ENCODE assay signal across 14 mouse cellular contexts in the genomic region with DNA sequence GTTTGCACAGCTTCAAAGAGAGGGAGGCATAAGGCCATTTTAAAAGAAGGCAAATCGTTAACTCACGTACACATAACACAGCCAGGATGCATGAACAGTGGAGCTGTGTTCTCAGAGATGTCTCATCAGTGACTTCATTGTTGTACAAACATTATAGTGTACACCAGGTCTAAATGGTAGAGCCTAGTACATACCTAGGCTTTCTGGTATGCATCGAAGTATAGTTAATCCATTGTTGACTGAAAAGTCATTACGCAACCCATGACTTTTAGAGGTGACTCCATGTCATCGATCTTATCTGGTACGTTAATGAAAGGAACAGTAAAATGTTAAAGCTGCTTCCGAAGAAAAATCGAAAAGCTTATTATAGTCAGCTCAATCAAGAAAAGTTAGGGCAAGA.
"Had no signal": no experiment of that assay in that cellular context is flagged by ENCODE, and none has a peak within 500 bp of the region (broad histone marks: within the 10 kb centered on the region; RNA-seq: fewer than 3 reads in every experiment).

No protein-coding gene starts in this region.

- H3K4me1 ChIP-seq: midbrain, embryonic 12.5 days; midbrain, embryonic 15.5 days; neural tube, embryonic 13.5 days; neural tube, embryonic 15.5 days; stomach, embryonic 15.5 days had no signal

- H3K27ac ChIP-seq: midbrain, embryonic 10.5 days; midbrain, embryonic 12.5 days; midbrain, embryonic 15.5 days; neural tube, embryonic 13.5 days; neural tube, embryonic 15.5 days; stomach, embryonic 15.5 days had no signal

- H3K4me2 ChIP-seq: lung, embryonic 14.5 days; midbrain, embryonic 12.5 days; midbrain, embryonic 15.5 days; neural tube, embryonic 13.5 days; neural tube, embryonic 15.5 days; stomach, embryonic 15.5 days had no signal

- H3K9me3 ChIP-seq: midbrain, embryonic 10.5 days; midbrain, embryonic 12.5 days; midbrain, embryonic 15.5 days; neural tube, embryonic 13.5 days; neural tube, embryonic 15.5 days; stomach, embryonic 15.5 days had no signal

- H3K27me3 ChIP-seq: midbrain, embryonic 12.5 days; midbrain, embryonic 15.5 days; neural tube, embryonic 13.5 days; neural tube, embryonic 15.5 days; stomach, embryonic 15.5 days had no signal

- DNase-seq: lung, adult 18-20 months; lung, embryonic 14.5 days; lung, postnatal 10 days; lung, postnatal 4 days; right cerebral cortex, postnatal 14 days; thymus, adult 18-20 months; thymus, postnatal 14 days; thymus, postnatal 36 days had no signal

- H3K36me3 ChIP-seq: midbrain, embryonic 10.5 days; midbrain, embryonic 12.5 days; midbrain, embryonic 15.5 days; neural tube, embryonic 13.5 days; neural tube, embryonic 15.5 days; stomach, embryonic 15.5 days had no signal

- H3K4me3 ChIP-seq: midbrain, embryonic 10.5 days; midbrain, embryonic 12.5 days; midbrain, embryonic 15.5 days; neural tube, embryonic 13.5 days; neural tube, embryonic 15.5 days; stomach, embryonic 15.5 days had no signal

- H3K9ac ChIP-seq: lung, embryonic 14.5 days; midbrain, embryonic 12.5 days; midbrain, embryonic 15.5 days; neural tube, embryonic 13.5 days; neural tube, embryonic 15.5 days; stomach, embryonic 15.5 days had no signal

- ATAC-seq: midbrain, embryonic 15.5 days had no signal
